Mouse (Mus musculus) midbrain, postnatal 0 days (tissue): ENCODE measurements around the gene Ston1. TPM values are rescaled to one million over a fixed set of nuclear protein-coding genes. Genes with fewer than 3 reads are reported as not detected.
A peak's percentile ranks its signal among the peaks of the same experiment; 100 is the strongest.

Experiments
- ATAC-seq: fragments of 200-750 bp; cut with Nextera tagmentation; 2 replicates; pipeline ENCODE4 v1.8.0; 2017; ENCODE audit warnings: moderate number of reproducible peaks, mild to moderate bottlenecking, moderate TSS enrichment, moderate library complexity; ENCODE audit not compliant: low FRiP score
- DNase-seq: peaks from one replicate; pipeline ENCODE4 v3.0.0-alpha.2; 2015; ENCODE audit warnings: low spot score
- H3K27ac ChIP-seq: fragments of 300-500 bp; sonication (generic); 2 replicates; pipeline ENCODE4 v1.5.1; 2014; ENCODE audit warnings: low read depth, mild to moderate bottlenecking, low read length, mixed read lengths
- H3K27me3 ChIP-seq: fragments of 300-500 bp; sonication (generic); 2 replicates; pipeline ENCODE4 v1.6.1; 2014; ENCODE audit warnings: low read length, control low read depth, mixed read lengths; ENCODE audit not compliant: insufficient read depth
- H3K36me3 ChIP-seq: fragments of 300-500 bp; sonication (generic); 2 replicates; pipeline ENCODE4 v1.6.1; 2014; ENCODE audit warnings: low read length, control low read depth, mixed read lengths; ENCODE audit not compliant: insufficient read depth
- H3K4me1 ChIP-seq: fragments of 300-500 bp; sonication (generic); 2 replicates; pipeline ENCODE4 v1.6.1; 2014; ENCODE audit warnings: mild to moderate bottlenecking, control low read depth, antibody characterized with exemption, low read length, mixed read lengths; ENCODE audit not compliant: insufficient read depth
- H3K4me2 ChIP-seq: fragments of 300-500 bp; sonication (generic); 2 replicates; pipeline ENCODE4 v1.6.1; 2014; ENCODE audit warnings: low read depth, mild to moderate bottlenecking, low read length, mixed read lengths; ENCODE audit not compliant: poor library complexity, severe bottlenecking
- H3K4me3 ChIP-seq: fragments of 300-500 bp; sonication (generic); 2 replicates; pipeline ENCODE4 v1.5.1; 2014; ENCODE audit warnings: low read depth, mild to moderate bottlenecking, low read length, moderate library complexity
- H3K9ac ChIP-seq: fragments of 300-500 bp; sonication (generic); replicated peaks from 2 replicates; pipeline ENCODE4 v1.6.1; 2014; ENCODE audit warnings: mild to moderate bottlenecking, low read length, moderate library complexity, mixed read lengths; ENCODE audit not compliant: poor library complexity, severe bottlenecking
- H3K9me3 ChIP-seq: fragments of 300-500 bp; sonication (generic); 2 replicates; pipeline ENCODE4 v1.6.1; 2016; ENCODE audit warnings: low read length, control low read depth
- CTCF ChIP-seq: IDR thresholded peaks from 2 replicates; pipeline ENCODE4 v1.5.1; 2016; ENCODE audit warnings: antibody characterized with exemption, mild to moderate bottlenecking
- WGBS: fragments of 180-500 bp; shearing (Covaris S2); extraction: QIAGEN DNeasy Blood & Tissue Kit; methylation state at CpG from one replicate; pipeline ENCODE4 v1.1.7; 2014; 5-methylcytosine and 5-hydroxymethylcytosine counted together
- polyA plus RNA-seq: library from polyadenylated mRNA; unstranded; fragments of >200 nt; fragmentation: Nextera tagmentation; extraction: Ambion mirVana; gene quantifications from 2 replicates; pipeline ENCODE4 v1.2.1, GENCODE M21; 2015
- total RNA-seq: library from RNA; depleted of rRNA; stranded (reverse); fragments of >200 nt; gene quantifications from 2 replicates; pipeline ENCODE4 v1.2.3, GENCODE M21; 2014

Gene Ston1
- total and polyA plus RNA-seq, 2 experiments from 2014 or later, result 1.3 to 4.0 TPM

GRCm38 (mm10) chr17:88670800-88671199, 73.3 kb downstream of the Ston1 start:
- DNase-seq (no peak), ATAC-seq (no peak)
- H3K9me3 ChIP-seq, result no peaks in the 10 kb centered on the region
- H3K4me2 ChIP-seq, result no peak overlapping the region
- H3K27me3 ChIP-seq, result no peaks in the 10 kb centered on the region
- H3K9ac ChIP-seq, result no peak overlapping the region
- no peak overlapping the region for H3K27ac ChIP-seq
- H3K36me3 ChIP-seq, result no peaks in the 10 kb centered on the region
- H3K4me3 ChIP-seq, result no peak overlapping the region
- 40% methylated on average over 4 of the region's 4 CpGs for WGBS
- no peaks in the 10 kb centered on the region for H3K4me1 ChIP-seq
- TF ChIP-seq CTCF, result no peak

GRCm38 (mm10) chr17:88675310-88676309, 78.1 kb downstream of the Ston1 start:
- Histone ChIP-seq H3K4me3 (no peak overlapping the region), H3K4me1 (no peaks in the 10 kb centered on the region), H3K36me3 (no peaks in the 10 kb centered on the region), H3K9me3 (no peaks in the 10 kb centered on the region), H3K9ac (no peak overlapping the region), H3K4me2 (no peak overlapping the region), H3K27ac (no peak overlapping the region), H3K27me3 (no peaks in the 10 kb centered on the region)
- peak; percentile 47 for DNase-seq
- 88% methylated on average over 23 of the region's 23 CpGs for WGBS
- TF ChIP-seq CTCF, result peak; percentile 75
- ATAC-seq, result no peak

- Histone ChIP-seq H3K4me2 (no peak overlapping the region), H3K27ac (no peak overlapping the region), H3K9ac (no peak overlapping the region), H3K36me3 (no peaks in the 10 kb centered on the region), H3K9me3 (no peaks in the 10 kb centered on the region), H3K4me3 (no peak overlapping the region), H3K4me1 (peaks cover 3% of the 10 kb centered on the region; the same call in 1 of the 2 replicates), H3K27me3 (no peaks in the 10 kb centered on the region)
- DNase-seq, result peak; percentile 36
- TF ChIP-seq CTCF, result no peak
- ATAC-seq, result no peak
- 43% methylated on average over 11 of the region's 11 CpGs for WGBS
Observed at GRCm38 (mm10) chr17:88688226-88688625, 90.7 kb downstream of the Ston1 start.

GRCm38 (mm10) chr17:88696656-88697333, 99.3 kb downstream of the Ston1 start:
- Histone ChIP-seq H3K9ac (no peak overlapping the region), H3K4me3 (no peak overlapping the region), H3K4me1 (0 out of 2 replicates have a peak, but pooled peaks cover 9% of the 10 kb centered on the region), H3K36me3 (no peaks in the 10 kb centered on the region), H3K27me3 (no peaks in the 10 kb centered on the region), H3K27ac (no peak overlapping the region), H3K4me2 (no peak overlapping the region), H3K9me3 (no peaks in the 10 kb centered on the region)
- ATAC-seq (no peak), DNase-seq (peak; percentile 6)
- WGBS, result 33% methylated on average over 9 of the region's 9 CpGs
- no peak for TF ChIP-seq CTCF

GRCm38 (mm10) chr17:88700901-88701300, 103.4 kb downstream of the Ston1 start:
- no peak for DNase-seq
- no peaks in the 10 kb centered on the region for H3K27me3 ChIP-seq
- H3K9ac ChIP-seq, result no peak overlapping the region
- no peak overlapping the region for H3K4me3 ChIP-seq
- 0 out of 2 replicates have a peak, but pooled peaks cover 9% of the 10 kb centered on the region for H3K4me1 ChIP-seq
- no peak for TF ChIP-seq CTCF
- H3K27ac ChIP-seq, result no peak overlapping the region
- H3K9me3 ChIP-seq, result no peaks in the 10 kb centered on the region
- H3K36me3 ChIP-seq, result no peaks in the 10 kb centered on the region
- no peak overlapping the region for H3K4me2 ChIP-seq
- no peak for ATAC-seq

GRCm38 (mm10) chr17:88702345-88702744, 104.9 kb downstream of the Ston1 start:
- no peak overlapping the region for H3K27ac ChIP-seq
- peaks cover 1% of the 10 kb centered on the region; the same call in 1 of the 2 replicates for H3K4me1 ChIP-seq
- TF ChIP-seq CTCF, result no peak
- H3K36me3 ChIP-seq, result no peaks in the 10 kb centered on the region
- H3K4me3 ChIP-seq, result no peak overlapping the region
- WGBS, result 23% methylated on average over 6 of the region's 6 CpGs
- no peak for ATAC-seq
- no peak overlapping the region for H3K4me2 ChIP-seq
- DNase-seq, result peak; percentile 27
- H3K9me3 ChIP-seq, result no peaks in the 10 kb centered on the region
- no peak overlapping the region for H3K9ac ChIP-seq
- H3K27me3 ChIP-seq, result no peaks in the 10 kb centered on the region
